Mouse (Mus musculus): ENCODE data around the gene Cblc. TPM values are rescaled to one million over a fixed set of nuclear protein-coding genes. Genes with fewer than 3 reads are reported as not detected.
A peak's percentile ranks its signal among the peaks of the same experiment; 100 is the strongest.

Cblc gene
- total RNA-seq (2022): not detected

DNA sequence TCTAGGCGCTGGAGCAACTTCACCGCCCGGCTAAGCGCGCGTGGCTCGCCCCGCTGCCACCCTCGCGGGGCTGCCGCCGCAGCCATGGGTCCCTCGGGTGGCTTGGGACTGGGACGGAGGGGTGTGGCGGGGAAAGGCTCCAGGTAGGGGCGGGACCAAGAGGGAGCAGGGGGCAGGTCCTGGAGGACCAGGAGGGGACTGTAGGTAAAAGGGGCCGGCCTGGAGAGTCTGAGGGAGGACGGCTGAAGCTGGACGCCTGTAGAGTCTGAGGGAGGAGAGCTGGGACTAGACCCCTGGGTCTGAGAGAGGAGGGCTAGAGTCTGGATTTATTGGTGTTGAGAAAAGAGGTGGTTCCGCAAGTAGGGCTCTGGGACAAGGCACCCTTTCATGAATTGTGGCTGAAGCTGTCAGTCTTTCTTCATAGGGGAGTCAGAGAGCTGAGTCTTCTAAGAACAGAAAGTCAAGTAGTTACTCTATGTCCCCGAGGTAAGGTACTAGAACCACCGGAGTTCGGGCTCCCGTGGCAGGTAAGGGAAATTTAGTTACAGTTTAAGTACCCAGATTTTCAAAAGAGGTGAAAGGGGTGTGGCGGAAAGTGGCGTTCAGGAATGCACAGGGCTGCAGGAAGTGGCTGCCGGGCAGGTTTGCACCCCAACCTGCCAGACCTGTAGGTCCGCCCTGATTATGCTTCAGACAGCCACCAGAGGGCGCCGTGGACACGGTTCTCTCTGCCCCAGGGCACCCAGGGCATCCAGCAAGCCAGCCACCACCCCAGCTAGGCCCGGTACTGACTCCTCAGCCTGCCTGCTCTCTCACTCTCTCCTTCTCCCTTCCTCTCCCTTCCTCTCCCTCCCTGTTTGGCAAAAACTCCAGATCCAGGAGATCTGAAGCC, at the start of gene Cblc:
Cblc (minus strand) TSS at position 113 of the 892 bp plus-strand sequence.
- peak; percentile 43 to 54 for DNase-seq (ENCODE audit: low spot score in 2 of 2)

DNA sequence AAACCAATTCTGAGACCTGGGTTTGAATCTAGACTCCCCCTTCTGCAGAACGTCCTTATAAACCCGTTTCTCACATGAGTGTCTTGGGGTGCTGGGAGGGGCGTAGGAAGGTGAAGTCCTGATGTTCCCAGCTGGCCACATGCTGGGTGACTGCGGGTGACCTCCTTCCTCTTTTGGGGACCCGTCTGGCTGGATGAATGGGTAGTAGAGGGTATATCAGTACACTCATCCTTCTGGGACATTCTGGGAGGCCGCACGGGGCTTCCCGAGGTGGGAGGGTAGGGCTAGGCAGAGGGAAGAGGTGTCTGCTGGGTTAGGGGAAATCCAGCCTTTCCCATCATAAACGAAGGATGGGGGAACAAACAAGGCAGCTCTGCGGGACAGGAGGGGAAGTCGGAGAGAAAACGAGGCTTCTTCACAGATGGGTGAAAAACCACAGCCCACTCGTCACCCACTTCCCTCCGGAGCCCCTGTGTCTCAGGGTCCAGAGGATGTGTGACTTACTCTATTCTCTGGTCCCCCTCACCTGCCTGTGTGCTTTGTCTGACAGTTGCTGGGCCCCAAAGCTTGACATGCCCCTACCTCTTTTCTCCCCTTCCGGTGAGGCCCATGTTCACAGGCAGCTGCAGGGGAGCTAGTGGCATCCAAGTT, 48.0 kb upstream of the Cblc start:
- no peak for DNase-seq (ENCODE audit: low spot score in 2 of 2)

DNA sequence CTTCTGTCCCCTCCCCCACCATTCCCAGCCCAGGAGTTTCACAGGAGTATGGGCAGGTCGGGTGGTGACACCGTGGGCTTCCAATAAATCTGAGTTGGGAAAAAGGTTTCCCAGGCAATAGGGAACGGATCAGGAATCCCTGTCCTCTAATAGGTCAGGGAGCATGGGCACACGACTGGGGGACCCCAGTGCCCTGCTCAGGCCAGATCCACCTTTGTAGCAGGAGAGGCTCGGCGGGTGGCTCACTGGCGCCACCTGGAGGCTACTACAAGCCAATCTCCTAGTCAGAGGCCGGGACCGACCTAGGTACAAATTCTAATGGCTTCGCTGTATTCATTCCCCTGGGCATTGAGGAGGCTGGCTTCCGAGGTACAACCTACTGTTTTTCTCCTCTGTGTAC, 47.0 kb upstream of the Cblc start:
- peak; percentile 43 to 61 for DNase-seq (ENCODE audit: low spot score in 2 of 2)

DNA sequence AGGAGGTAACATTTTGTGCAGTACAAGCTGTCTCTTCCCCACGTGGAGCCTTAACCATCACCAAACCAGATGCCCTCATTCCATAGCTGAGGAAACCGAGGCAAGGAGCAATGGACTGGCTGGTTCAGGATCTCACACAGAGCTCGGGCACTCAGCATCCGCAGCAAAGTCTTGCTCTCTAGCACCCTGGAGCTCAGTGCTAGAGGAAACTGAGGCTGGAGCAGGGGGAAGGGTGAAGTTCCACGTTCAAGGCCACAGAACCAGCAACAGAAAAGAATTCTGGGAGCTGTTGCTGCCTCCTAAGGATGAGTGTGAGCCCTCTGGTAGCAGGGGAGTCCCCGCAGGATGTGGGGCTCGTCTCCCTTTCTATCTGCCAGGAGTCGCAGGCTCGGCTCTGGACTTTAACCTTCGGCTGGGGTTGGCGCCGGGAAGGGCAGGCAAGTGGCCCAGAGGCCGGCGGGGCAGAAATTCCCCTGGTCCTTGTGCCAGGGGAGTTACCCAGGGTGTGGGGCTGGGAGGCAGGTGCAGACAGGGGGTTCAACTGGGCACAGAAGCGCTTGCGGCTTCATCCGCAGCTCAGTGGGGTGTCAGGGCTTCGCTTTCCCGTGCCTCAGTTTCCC, 46.4 kb upstream of the Cblc start:
- DNase-seq (ENCODE audit: low spot score in 2 of 2): no peak

DNA sequence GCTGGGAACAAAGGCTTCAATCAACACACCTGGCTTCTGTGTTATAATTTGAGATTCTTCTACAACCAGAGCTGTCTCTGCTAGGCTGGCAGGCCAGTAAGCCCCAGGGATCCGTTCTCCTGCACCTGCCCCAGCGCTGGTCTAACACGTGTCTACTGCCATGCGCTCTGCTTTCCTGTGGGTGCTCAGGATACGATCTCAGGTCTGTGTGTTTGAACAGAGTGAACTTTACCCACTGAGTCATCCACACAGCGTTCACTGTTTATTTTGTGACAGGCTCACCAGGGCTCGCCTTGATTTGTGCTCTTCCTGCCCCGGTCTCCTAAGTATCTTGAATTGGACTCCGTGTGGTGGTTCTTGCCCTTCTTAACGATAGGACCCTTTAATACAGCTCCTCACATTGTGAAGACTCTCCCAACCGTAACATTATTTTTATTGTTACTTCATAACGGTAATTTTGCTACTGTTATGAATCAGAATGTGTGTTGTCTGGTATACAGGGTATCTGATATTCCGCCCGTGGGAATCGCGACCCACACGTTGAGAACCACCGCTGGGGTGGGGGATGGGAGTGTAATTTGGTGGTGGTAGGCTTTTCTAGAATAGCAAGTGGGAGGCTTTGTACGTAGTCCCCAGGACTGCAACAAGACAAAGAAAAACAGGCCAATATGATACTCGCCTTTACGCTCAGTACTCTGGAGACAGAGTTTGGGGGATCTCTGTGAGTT, 45.2 kb upstream of the Cblc start:
- no peak for DNase-seq (ENCODE audit: low spot score in 2 of 2)

DNA sequence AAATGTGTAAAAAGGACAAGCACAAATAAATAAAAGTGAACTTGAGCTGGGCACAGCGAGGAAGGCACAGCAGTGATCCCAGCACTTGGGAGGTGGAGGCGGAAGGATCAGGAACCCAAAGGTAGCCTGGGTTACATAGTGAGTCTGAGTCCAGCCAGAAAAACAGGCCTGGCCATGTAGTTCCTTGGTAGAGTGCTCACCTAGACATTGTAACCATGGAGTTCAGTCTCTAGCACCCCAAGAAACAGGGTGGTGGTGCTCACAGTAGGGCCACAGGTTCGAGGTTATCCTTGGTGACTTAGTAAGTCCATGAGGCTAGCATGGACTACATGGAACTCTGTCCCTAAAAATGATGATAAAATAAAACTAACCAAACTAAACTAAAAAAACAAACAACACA, 44.3 kb upstream of the Cblc start:
- DNase-seq (ENCODE audit: low spot score in 2 of 2): no peak

DNA sequence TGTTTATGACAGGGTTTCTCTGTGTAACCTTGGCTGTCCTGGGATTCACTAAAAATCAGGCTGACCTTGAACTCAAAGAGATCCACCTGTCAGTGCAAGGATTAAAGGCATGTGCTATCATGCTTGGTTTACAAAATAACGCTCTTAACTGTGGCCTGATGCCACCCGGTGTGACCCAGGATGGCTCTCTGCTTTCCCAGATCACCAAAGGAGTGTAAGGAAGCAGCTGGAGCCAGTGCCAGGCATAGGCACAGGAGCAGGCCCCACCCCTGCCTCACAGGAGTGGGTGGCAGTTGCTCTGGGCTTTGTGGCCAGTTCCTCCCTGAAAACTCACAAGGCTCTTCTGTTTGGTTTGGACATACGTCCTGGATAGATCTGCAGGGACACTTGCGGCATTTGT, 43.8 kb upstream of the Cblc start:
- no peak for DNase-seq (ENCODE audit: low spot score in 2 of 2)

DNA sequence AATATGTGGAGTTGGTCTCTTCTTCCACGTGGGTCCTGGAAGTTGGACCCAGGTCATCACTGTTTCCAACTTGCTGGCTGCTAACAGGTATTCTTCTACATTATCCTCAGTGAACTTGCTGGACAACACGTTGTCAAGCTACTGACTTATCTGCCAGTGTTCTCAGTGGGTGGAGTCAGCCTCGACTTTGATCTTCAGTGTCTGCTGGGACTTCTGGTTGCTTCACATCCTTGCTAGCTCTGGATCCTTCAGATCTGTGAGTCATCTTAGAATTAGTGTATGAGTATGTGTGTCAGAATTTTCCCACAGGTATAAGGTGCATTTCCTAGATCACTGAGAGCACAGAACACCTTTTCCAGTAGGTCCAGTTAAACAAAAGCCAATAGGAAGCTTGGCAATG, 40.2 kb upstream of the Cblc start:
- no peak for DNase-seq (ENCODE audit: low spot score in 2 of 2)

DNA sequence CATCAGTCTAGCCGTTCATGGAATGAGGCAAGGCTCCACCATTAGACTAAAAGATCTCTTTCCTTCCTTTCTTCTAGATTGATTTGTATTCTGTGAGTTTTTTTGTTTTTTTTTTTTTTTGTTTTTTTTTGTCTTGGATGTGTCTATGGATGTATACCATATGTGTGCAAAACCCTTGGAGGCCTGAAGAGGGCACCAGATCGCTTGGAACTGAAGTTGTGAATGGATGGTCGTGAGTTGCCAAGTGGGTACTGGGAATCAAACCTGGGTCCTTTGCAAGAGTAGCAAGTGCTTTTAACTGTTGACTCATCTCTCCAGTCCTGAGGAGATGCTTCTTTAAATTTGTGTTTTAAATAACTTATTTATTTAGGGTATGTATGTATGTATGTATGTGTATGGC, 37.4 kb upstream of the Cblc start:
- no peak for DNase-seq (ENCODE audit: low spot score in 2 of 2)

DNA sequence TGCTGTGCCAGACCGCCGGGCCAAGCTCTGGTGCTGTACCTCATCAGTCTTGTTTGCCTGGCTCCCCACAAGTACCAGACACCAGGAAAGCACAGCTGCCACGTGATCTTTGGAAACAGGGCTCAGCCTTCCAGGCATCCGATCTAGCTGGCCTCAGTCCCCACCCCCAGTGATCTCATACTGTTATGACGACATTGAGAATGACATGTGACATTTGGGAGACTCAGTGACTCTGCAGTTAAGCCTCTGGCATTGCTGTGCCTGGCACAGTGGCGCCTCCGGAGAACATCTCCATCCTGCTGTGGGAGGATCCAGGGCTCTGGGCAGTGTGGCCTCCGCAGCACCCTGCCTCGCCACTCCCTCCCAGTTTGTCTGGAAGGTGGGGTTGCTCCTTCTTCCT, 35.2 kb upstream of the Cblc start:
- DNase-seq (ENCODE audit: low spot score in 2 of 2): no peak

DNA sequence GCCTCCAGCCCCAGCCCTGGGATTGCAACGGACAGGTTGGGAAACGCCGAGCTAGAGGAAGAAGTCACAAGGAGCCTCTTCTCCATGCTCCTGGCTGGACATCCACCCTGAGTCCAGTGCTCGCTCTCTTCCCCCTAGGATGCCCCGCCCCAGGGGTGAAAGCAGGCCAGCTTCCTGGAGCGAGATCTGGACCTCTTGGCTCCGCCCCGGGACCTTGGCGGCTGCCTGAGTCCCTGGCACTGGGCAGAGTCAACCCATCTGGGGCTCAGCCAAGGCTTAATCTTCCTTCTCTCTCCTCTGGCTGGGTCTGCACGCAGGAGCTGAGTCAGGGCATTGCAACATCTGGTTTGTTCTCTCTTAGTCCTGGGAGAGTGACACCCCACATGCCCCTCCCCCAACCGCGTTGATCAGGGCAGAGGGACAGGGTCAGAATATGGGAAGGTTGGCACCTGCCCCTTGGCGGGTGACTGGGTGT, 34.1 kb upstream of the Cblc start:
- DNase-seq (ENCODE audit: low spot score in 2 of 2): peak; percentile 92 to 93

DNA sequence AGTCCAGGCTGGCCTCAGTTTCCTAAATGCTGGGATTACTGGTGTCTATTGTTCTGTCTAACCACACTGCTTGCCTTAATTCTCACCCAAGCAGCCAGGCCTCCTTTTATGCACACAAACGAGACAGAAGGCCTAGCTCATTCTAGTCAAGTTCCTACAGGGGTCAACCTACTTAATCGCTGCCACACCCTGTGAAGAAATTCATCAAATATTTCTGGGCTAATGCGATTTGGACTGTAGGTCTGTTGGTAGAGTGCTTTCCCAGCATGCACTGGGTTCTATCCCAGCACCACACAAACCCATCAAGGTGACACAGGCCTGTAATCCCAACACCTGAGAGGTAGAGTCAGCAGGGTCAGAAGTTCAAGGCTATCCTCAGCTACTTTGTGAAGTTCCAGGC, 33.1 kb upstream of the Cblc start:
- DNase-seq (ENCODE audit: low spot score in 2 of 2): no peak

DNA sequence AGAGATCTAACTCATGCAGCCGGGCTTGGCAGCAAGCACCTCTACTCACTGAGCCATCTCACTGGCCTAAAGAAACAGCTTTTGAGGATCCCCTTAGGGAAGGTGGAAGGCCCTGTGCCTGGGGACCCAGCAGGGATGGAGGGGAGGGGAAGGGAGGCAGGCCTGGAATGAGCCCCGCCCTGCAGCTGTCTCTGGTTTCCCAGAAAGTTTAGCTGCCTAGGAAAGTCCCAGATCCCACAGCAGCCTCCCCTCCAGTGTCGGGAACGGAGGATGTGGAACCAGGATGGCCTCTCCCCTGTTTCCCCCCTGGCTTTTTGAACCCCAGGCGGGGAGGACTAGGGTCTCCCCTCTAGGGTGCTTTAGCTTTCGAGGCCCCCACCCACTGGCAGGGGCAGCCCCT, 30.1 kb upstream of the Cblc start:
- DNase-seq (ENCODE audit: low spot score in 2 of 2): no peak

DNA sequence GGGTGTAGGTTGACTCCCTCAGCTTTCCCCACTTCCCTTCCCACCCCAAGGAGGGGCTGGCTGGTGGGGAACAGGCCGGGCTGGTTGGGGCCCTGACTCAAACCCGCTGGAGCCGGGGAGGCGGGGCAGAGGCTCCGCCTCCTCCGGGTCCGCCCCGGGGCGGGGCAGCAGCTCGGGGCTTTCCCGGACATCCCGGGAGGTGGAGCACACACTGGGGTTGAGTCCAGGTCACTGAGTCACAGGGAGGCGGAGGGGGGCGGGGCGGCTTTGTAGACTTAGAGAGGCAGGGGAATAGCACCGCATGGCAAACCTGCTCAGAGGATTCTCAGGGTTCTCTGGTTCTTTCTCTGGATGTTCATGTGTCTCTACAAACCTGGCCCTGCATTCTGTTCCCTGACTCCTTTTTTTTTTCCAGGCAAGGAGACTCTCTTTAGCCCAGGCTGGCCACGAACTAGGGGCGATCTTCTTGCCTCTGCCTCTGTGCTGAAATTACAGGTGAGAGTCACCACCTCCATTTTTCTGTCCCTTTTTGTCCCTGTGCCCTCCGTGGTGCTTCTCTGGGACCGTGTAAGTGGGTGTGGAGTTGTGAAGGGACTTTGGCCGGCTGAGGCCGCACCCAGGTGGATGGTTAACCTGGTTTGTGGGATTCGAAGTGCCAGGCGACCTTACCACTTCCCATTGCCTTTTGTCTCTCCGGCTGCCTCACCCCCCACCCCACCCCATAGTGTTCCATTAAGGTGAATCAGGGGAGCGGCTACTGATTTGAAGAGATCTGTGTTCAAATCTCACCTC, 27.8 kb upstream of the Cblc start:
- peak; percentile 78 to 84 for DNase-seq (ENCODE audit: low spot score in 2 of 2)

DNA sequence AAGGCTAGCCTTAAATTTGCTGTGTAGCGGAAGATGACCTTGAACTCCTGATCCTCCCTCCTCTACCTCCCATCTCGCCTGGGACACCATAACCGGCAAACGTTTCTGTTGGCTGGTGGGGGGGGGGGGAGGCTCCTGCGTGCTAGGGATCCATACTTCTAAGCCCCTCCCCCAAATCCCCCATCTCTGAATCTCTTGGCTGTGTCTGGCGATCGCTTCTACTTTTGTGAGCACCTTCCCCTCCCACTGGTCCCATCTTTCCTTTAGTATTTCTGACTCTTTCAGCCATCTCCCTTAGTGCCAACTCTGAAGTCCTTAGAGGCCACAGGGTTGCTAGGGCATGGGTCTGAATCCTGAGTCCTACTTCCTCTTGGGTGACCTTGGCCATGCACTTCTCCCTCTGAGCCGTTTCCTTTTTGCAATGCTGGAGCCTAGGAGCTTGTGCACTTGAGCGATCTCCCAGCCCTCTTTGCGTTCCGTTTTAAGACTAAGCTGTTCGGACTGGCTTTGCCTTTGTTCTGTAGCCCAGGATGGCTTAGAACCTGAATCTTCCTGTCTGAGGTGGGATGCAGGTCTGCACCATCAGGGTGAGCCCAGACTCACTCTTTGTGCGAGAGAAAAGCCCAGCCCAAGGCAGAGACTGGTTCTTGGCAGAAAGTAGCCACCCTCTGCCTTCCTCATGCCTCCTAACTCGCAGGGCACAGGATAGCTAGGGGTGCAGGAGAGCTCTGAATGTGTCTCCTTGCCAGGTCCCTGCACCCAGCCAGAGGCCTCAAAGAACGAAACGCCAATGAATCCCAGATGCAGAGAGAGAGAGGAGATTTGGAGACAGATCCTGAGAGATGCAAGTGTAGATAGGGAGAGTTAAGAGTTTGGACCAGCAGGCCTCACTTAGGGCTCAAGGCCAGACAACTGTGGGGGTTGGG, 26.9 kb upstream of the Cblc start:
- DNase-seq (ENCODE audit: low spot score in 2 of 2): no peak

DNA sequence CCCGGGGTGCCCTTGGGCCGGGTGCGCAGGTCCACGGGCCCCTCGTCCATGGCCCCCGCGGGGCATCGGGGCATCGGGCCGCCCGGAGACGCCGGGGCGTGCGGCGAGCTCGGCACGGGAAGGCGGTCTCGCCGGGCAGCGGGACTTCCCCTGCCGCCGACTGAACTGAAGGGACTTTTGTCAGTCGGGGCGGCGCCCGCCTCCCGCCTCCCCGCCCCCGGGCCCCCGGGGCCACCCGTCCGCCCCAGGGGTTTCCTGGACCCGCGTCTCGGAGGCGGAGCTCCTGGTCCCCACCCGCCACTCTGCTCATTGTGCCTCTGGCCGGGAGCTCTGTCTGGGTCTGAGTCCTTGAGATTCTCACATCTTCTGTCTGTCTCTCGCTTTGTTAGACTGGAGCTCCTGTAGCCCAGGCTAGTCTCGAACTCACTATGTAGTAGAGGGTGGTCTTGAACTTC, 26.0 kb upstream of the Cblc start, which contains the start of gene Bcl3:
Bcl3 (minus strand) TSS at position 167 of the 455 bp plus-strand sequence.
- DNase-seq (ENCODE audit: low spot score in 2 of 2): peak; percentile 37 to 46

DNA sequence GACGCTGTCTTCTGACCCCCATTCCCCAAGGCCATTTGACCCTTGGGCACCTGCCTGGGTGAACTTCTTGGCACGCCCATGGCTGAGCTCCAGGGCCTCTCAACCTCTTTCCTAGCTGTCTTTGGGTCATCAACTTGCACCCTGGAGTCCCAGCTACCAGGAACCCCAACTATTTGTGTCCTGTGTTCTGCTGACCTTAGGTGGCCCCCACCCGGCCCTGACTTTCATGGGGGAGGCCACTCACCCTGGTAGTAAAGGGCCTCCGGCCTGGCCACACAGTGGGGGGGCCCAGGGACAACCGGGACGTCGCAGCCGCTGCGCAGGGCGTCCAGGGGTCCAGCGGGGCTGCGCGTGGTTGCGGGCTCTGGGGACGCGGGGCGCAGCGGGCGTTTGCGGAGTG, 25.6 kb upstream of the Cblc start:
- no peak for DNase-seq (ENCODE audit: low spot score in 2 of 2)

DNA sequence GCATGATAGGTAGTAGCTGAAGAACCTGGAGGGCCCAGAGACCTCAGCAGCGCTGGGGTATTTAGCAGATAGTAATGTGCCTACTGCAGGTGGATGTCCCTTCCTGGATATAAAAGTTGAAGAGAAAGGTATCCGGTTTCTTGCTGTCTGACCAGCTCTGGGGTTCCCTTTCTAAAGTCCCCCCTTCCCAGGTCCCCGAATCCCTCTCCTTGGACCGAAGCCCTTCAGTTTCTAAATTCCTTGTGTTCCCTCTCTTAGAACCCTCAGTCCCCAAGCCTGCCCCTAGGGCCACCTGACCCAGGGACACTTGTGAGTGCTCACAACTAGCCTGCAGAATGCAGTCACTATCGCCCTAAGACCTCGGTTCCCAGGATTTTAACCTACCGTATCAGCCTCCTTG, 25.0 kb upstream of the Cblc start:
- no peak for DNase-seq (ENCODE audit: low spot score in 2 of 2)

DNA sequence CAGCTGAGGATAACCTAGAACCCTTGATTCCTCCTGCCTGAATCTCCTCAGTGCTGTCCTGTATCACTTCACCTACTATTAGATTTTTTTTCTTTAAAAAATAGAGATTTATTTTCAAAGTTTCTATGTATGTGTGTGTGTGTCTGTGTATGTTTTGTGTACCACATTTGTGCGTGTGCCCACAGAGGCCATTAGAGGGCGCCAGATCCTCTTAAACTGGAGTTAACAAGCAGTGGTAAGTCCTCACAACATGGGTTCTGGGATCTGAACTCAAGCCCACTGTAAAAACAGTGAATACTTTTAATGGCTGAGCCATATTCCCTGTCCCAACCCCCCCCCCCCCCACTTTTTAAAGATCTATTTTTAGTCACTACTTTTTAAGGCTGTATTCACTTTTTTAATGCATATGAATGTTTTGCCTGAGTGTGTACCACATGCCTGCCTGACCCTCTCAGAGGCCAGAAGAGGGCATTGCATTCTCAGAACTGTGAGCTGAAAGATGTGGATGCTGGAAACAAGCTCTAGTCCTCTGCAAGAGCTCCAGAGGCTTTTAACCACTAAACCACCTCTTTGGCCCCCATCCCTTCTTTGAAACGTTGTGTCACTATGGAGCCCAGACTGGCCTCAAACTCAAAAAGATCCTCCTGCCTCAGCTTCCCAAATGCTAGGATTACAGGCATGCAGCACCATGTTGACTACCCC, 23.9 kb upstream of the Cblc start:
- no peak for DNase-seq (ENCODE audit: low spot score in 2 of 2)

All from gastrocnemius, adult 8-10 months (tissue).